Mouse (Mus musculus) liver, adult 10 weeks (tissue): ENCODE data around the gene Dnm1. TPM values are rescaled to one million over a fixed set of nuclear protein-coding genes. Genes with fewer than 3 reads are reported as not detected.

Source experiments
- polyA plus RNA-seq: library from polyadenylated mRNA; stranded (reverse); fragments of 350-450 nt; fragmentation: Illumina TruSeq; extraction: RNeasy Lipid Tissue Mini Kit (QIAGEN cat#74804); gene quantifications from one replicate; pipeline ENCODE4 v1.2.3, GENCODE M21; 2014; ENCODE audit warnings: low read depth, low replicate concordance

The Dnm1 gene
- polyA plus RNA-seq = not detected

GRCm38 (mm10) chr2:32353007-32353542, at the start of gene Dnm1:
Dnm1 (minus strand) TSS chr2:32353338.

GRCm38 (mm10) chr2:32395484-32395945, 42.4 kb upstream of the Dnm1 start, which contains the start of gene Ptges2:
Ptges2 (plus strand) TSS chr2:32395896.

DNA sequence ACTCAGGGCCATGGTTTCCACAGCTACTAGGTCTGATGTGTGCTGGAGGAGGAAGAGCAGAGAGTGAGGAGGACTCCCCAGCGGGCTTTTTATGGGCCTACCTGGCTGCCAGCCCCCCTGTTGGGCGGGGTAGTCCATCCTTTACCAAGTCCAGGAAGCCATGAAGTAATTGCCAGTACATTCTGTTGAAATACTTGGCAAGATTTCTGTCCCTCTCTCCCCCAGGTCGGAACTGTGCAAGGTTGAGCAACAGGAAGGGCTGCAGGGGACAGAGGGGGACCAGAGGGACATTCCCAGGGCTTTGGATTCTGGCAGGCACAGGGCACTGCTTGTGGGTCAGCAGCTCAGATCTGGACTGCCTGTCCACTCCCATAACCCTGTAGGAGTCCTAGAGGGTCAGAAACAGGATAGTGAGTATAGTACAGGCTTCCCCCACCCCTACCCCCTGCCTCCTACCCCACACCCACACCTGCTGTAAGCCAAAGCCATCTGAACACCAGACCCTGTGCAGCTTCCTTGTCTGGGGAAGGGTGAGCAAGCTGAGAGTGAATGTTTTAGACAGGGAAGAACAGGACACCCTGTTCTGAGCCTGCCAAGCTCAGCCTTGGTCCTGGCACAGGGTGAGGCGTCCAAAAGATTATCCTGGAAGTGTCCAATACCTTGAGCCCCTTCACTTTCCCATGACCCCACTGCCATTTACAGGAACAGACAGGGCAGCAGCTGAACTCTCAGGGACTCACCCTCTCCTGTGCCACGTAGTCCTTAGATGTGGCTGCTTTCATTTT, 34.8 kb upstream of the Dnm1 start, which contains the start of gene Lcn2:
TSS of gene Lcn2 (minus strand) at position 547 of the 785 bp plus-strand sequence.

GRCm38 (mm10) chr2:32381775-32382223, 28.7 kb upstream of the Dnm1 start, which contains the start of gene 1110008P14Rik:
1110008P14Rik (minus strand) TSS chr2:32381938.

GRCm38 (mm10) chr2:32352151-32353006, 759 bp downstream of the Dnm1 start, which contains the start of gene Ciz1:
Ciz1 (plus strand) TSS chr2:32352327.

GRCm38 (mm10) chr2:32287923-32288367, 65.2 kb downstream of the Dnm1 start, which contains the start of gene Swi5:
Swi5 (minus strand) TSS chr2:32288075.

DNA sequence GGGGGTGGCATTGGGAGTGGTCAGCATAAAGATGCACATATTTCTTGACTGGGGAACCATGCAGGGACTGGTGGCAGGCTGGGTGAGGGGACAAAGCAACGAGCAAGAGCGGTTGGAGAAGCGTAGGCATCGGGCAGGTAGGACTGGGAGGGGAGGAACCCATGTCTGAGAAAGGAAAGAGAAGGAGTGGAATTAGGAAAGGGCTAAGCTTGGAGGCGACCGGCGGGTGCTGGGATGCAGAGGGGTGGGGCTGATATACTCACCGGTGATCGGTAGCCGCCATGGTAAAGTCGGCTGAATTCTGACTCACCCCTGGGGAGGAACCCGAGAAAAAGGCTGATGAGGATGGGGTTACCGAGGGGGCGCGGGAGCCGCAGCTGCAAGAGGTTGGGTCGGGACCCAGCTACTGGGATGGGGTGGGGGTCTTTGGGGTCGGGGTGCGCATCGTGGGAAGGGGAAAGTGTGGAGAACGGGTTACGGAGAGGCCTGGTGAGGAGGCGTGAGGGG, 65.8 kb downstream of the Dnm1 start, which contains the start of gene Golga2:
TSS of gene Golga2 (plus strand) at position 51 of the 507 bp plus-strand sequence.

GRCm38 (mm10) chr2:32259657-32260417, 93.3 kb downstream of the Dnm1 start, which contains the start of gene Uck1:
Uck1 (minus strand) TSS chr2:32260159.

Other genes with a start within 250 kb of the Dnm1 start
- 7.5 TPM for gene Prrc2b, start 202.3 kb downstream of the Dnm1 start, polyA plus RNA-seq
- gene Pomt1, start 116.7 kb downstream of the Dnm1 start, polyA plus RNA-seq = 4.2 TPM
- gene Uck1, start 93.2 kb downstream of the Dnm1 start, polyA plus RNA-seq = 8.1 TPM
- 6.7 TPM for gene Golga2, start 66.0 kb downstream of the Dnm1 start, polyA plus RNA-seq
- 280 TPM for gene Swi5, start 65.3 kb downstream of the Dnm1 start, polyA plus RNA-seq
- gene Ciz1, start 1.0 kb downstream of the Dnm1 start, polyA plus RNA-seq = 5.5 TPM
- gene 1110008P14Rik, start 28.6 kb upstream of the Dnm1 start, polyA plus RNA-seq = 1.6 TPM
- 10.6 TPM for gene Lcn2, start 34.9 kb upstream of the Dnm1 start, polyA plus RNA-seq
- gene Ptges2, start 42.6 kb upstream of the Dnm1 start, polyA plus RNA-seq = 2.7 TPM
- 0.58 TPM for gene Naif1, start 97.1 kb upstream of the Dnm1 start, polyA plus RNA-seq
- 43.9 TPM for gene Slc25a25, start 98.1 kb upstream of the Dnm1 start, polyA plus RNA-seq
- gene Fam102a, start 182.0 kb upstream of the Dnm1 start, polyA plus RNA-seq = 3.7 TPM
- gene Dpm2, start 217.5 kb upstream of the Dnm1 start, polyA plus RNA-seq = 3.4 TPM
- gene Pip5kl1, start 221.5 kb upstream of the Dnm1 start, polyA plus RNA-seq = not detected
- not detected for gene 9430097D07Rik, start 222.3 kb upstream of the Dnm1 start, polyA plus RNA-seq
- 0.13 TPM for gene St6galnac4, start 233.8 kb upstream of the Dnm1 start, polyA plus RNA-seq
- gene St6galnac6, start 246.4 kb upstream of the Dnm1 start, polyA plus RNA-seq = 9.5 TPM